Mouse (Mus musculus) neural tube, embryonic 13.5 days (tissue): ENCODE data around the gene Grb2. TPM values are rescaled to one million over a fixed set of nuclear protein-coding genes. Genes with fewer than 3 reads are reported as not detected.
A peak's percentile ranks its signal among the peaks of the same experiment; 100 is the strongest.
"Not testable (repeated sequence)": the region's sequence is repeated elsewhere in the genome, so short reads cannot be mapped to it uniquely, and the experiment has no call there.

Experiments used
- ATAC-seq: fragments of 200-750 bp; cut with Nextera tagmentation; 2 replicates; pipeline ENCODE4 v1.8.0; 2017; ENCODE audit warnings: low read depth, mild to moderate bottlenecking, moderate TSS enrichment, moderate library complexity
- H3K27ac ChIP-seq: fragments of 300-500 bp; sonication (generic); replicated peaks from 2 replicates; pipeline ENCODE4 v1.5.1; 2015; ENCODE audit warnings: moderate library complexity, mild to moderate bottlenecking, inconsistent platforms
- H3K27me3 ChIP-seq: fragments of 300-500 bp; sonication (generic); 2 replicates; pipeline ENCODE4 v1.6.1; 2015; ENCODE audit warnings: mild to moderate bottlenecking, inconsistent platforms
- H3K36me3 ChIP-seq: fragments of 300-500 bp; sonication (generic); 2 replicates; pipeline ENCODE4 v1.6.1; 2015; ENCODE audit warnings: mild to moderate bottlenecking, inconsistent platforms
- H3K4me1 ChIP-seq: fragments of 300-500 bp; sonication (generic); replicated peaks from 2 replicates; pipeline ENCODE4 v1.6.1; 2015; ENCODE audit warnings: inconsistent platforms
- H3K4me2 ChIP-seq: fragments of 300-500 bp; sonication (generic); 2 replicates; pipeline ENCODE4 v1.6.1; 2015; ENCODE audit warnings: inconsistent platforms, mild to moderate bottlenecking, moderate library complexity
- H3K4me3 ChIP-seq: fragments of 300-500 bp; sonication (generic); 2 replicates; pipeline ENCODE4 v1.5.1; 2015; ENCODE audit warnings: mild to moderate bottlenecking, inconsistent platforms
- H3K9ac ChIP-seq: fragments of 300-500 bp; sonication (generic); 2 replicates; pipeline ENCODE4 v1.6.1; 2015; ENCODE audit warnings: moderate library complexity, mild to moderate bottlenecking, inconsistent platforms
- H3K9me3 ChIP-seq: fragments of 300-500 bp; sonication (generic); 2 replicates; pipeline ENCODE4 v1.6.1; 2016; ENCODE audit warnings: inconsistent platforms
- WGBS: fragments of 180-500 bp; shearing (Covaris S2); methylation state at CpG from one replicate; pipeline ENCODE4 v1.1.7; 2015; 5-methylcytosine and 5-hydroxymethylcytosine counted together
- polyA plus RNA-seq: library from polyadenylated mRNA; unstranded; fragments of >200 nt; fragmentation: Nextera tagmentation; extraction: Ambion mirVana; gene quantifications from 2 replicates; pipeline ENCODE4 v1.2.1, GENCODE M21; 2015

Grb2 gene
- polyA plus RNA-seq, 1 experiment from 2014 or later: 189 TPM

- no peaks in the 10 kb centered on the region for H3K9me3 ChIP-seq
- 67% methylated on average over 2 of the region's 2 CpGs for WGBS
- ATAC-seq: no peak
- no peak overlapping the region for H3K27ac ChIP-seq
- H3K36me3 ChIP-seq: peaks cover 39% of the 10 kb centered on the region
- no peak overlapping the region for H3K4me3 ChIP-seq
- no peaks in the 10 kb centered on the region for H3K27me3 ChIP-seq
- H3K4me1 ChIP-seq: peaks cover 12% of the 10 kb centered on the region; the same call in 1 of the 2 replicates
- H3K4me2 ChIP-seq: no peak overlapping the region
- no peak overlapping the region for H3K9ac ChIP-seq
Observed at GRCm38 (mm10) chr11:115654128-115654527, 54.3 kb downstream of the Grb2 start.

GRCm38 (mm10) chr11:115653194-115653593 lies 55.2 kb downstream of the Grb2 start:
- no peak for ATAC-seq
- Histone ChIP-seq H3K27me3 (no peaks in the 10 kb centered on the region), H3K9me3 (no peaks in the 10 kb centered on the region), H3K36me3 (peaks cover 47% of the 10 kb centered on the region), H3K4me1 (peaks cover 12% of the 10 kb centered on the region; the same call in 1 of the 2 replicates), H3K4me2 (no peak overlapping the region), H3K4me3 (no peak overlapping the region), H3K27ac (peak overlapping the region; percentile 38; the same call in 1 of the 2 replicates), H3K9ac (no peak overlapping the region)
- 82% methylated on average over 3 of the region's 3 CpGs for WGBS

- peaks cover 12% of the 10 kb centered on the region; the same call in 1 of the 2 replicates for H3K4me1 ChIP-seq
- WGBS: 94% methylated on average over 3 of the region's 3 CpGs
- peaks cover 54% of the 10 kb centered on the region for H3K36me3 ChIP-seq
- H3K27me3 ChIP-seq: no peaks in the 10 kb centered on the region
- no peak overlapping the region for H3K27ac ChIP-seq
- no peaks in the 10 kb centered on the region for H3K9me3 ChIP-seq
- no peak for ATAC-seq
- H3K4me3 ChIP-seq: no peak overlapping the region
- no peak overlapping the region for H3K4me2 ChIP-seq
- H3K9ac ChIP-seq: no peak overlapping the region
Observed at GRCm38 (mm10) chr11:115651680-115652079, 56.7 kb downstream of the Grb2 start.

- Histone ChIP-seq H3K9ac (0 out of 2 replicates have a peak overlapping the region, but pooled peaks have one; percentile 0), H3K4me2 (no peak overlapping the region), H3K27ac (peak overlapping the region; percentile 3; the same call in 1 of the 2 replicates), H3K4me1 (peaks cover 12% of the 10 kb centered on the region; the same call in 1 of the 2 replicates), H3K36me3 (peaks cover 68% of the 10 kb centered on the region), H3K9me3 (no peaks in the 10 kb centered on the region), H3K27me3 (no peaks in the 10 kb centered on the region), H3K4me3 (no peak overlapping the region)
- no peak for ATAC-seq
- WGBS: 60% methylated on average over 10 of the region's 10 CpGs
Observed at GRCm38 (mm10) chr11:115649706-115650105, 58.7 kb downstream of the Grb2 start.

GRCm38 (mm10) chr11:115647459-115647858 lies 60.9 kb downstream of the Grb2 start:
- Histone ChIP-seq H3K9ac (no peak overlapping the region), H3K27me3 (no peaks in the 10 kb centered on the region), H3K36me3 (peaks cover 67% of the 10 kb centered on the region), H3K4me1 (peaks cover 4% of the 10 kb centered on the region; the same call in 1 of the 2 replicates), H3K4me2 (no peak overlapping the region), H3K9me3 (no peaks in the 10 kb centered on the region), H3K27ac (no peak overlapping the region), H3K4me3 (no peak overlapping the region)
- ATAC-seq: no peak
- 64% methylated on average over 6 of the region's 6 CpGs for WGBS

GRCm38 (mm10) chr11:115646439-115646838 lies 62.0 kb downstream of the Grb2 start:
- peaks cover 67% of the 10 kb centered on the region for H3K36me3 ChIP-seq
- no peak for ATAC-seq
- 92% methylated on average over 9 of the region's 9 CpGs for WGBS

GRCm38 (mm10) chr11:115645498-115645897 lies 62.9 kb downstream of the Grb2 start:
- not testable (repeated sequence) for H3K27ac ChIP-seq, H3K4me1 ChIP-seq, H3K27me3 ChIP-seq, H3K4me2 ChIP-seq, H3K9me3 ChIP-seq, H3K4me3 ChIP-seq, H3K9ac ChIP-seq, ATAC-seq
- 92% methylated on average over 14 of the region's 14 CpGs for WGBS
- peaks cover 62% of the 10 kb centered on the region for H3K36me3 ChIP-seq

More at GRCm38 (mm10) chr11:115646439-115646838, 62.0 kb downstream of the Grb2 start:
- Histone ChIP-seq H3K27ac (no peak overlapping the region), H3K9ac (no peak overlapping the region), H3K4me1 (peaks cover 4% of the 10 kb centered on the region; the same call in 1 of the 2 replicates), H3K4me2 (no peak overlapping the region), H3K27me3 (no peaks in the 10 kb centered on the region), H3K4me3 (no peak overlapping the region), H3K9me3 (no peaks in the 10 kb centered on the region)

- Histone ChIP-seq H3K36me3 (peaks cover 53% of the 10 kb centered on the region), H3K9me3 (no peaks in the 10 kb centered on the region), H3K4me3 (no peak overlapping the region), H3K4me1 (no peaks in the 10 kb centered on the region), H3K27ac (no peak overlapping the region), H3K9ac (no peak overlapping the region), H3K4me2 (no peak overlapping the region), H3K27me3 (no peaks in the 10 kb centered on the region)
- WGBS: 93% methylated on average over 13 of the region's 13 CpGs
- no peak for ATAC-seq
Observed at GRCm38 (mm10) chr11:115644308-115644707, 64.1 kb downstream of the Grb2 start.

- no peak overlapping the region for H3K9ac ChIP-seq
- H3K4me1 ChIP-seq: no peaks in the 10 kb centered on the region
- no peak overlapping the region for H3K4me3 ChIP-seq
- H3K9me3 ChIP-seq: no peaks in the 10 kb centered on the region
- H3K27ac ChIP-seq: no peak overlapping the region
- H3K4me2 ChIP-seq: no peak overlapping the region
- no peaks in the 10 kb centered on the region for H3K27me3 ChIP-seq
- 69% methylated on average over 10 of the region's 10 CpGs for WGBS
- ATAC-seq: no peak
- peaks cover 43% of the 10 kb centered on the region for H3K36me3 ChIP-seq
Observed at GRCm38 (mm10) chr11:115643265-115643664, 65.1 kb downstream of the Grb2 start.

- H3K27ac ChIP-seq: no peak overlapping the region
- no peak overlapping the region for H3K4me2 ChIP-seq
- no peaks in the 10 kb centered on the region for H3K9me3 ChIP-seq
- ATAC-seq: no peak
- H3K27me3 ChIP-seq: no peaks in the 10 kb centered on the region
- H3K4me3 ChIP-seq: no peak overlapping the region
- peaks cover 39% of the 10 kb centered on the region for H3K36me3 ChIP-seq
- H3K4me1 ChIP-seq: no peaks in the 10 kb centered on the region
- no peak overlapping the region for H3K9ac ChIP-seq
- WGBS: 92% methylated on average over 2 of the region's 2 CpGs
Observed at GRCm38 (mm10) chr11:115642705-115643104, 65.7 kb downstream of the Grb2 start.

GRCm38 (mm10) chr11:115641664-115642036 lies 66.7 kb downstream of the Grb2 start:
- H3K4me1 ChIP-seq: no peaks in the 10 kb centered on the region
- H3K4me2 ChIP-seq: no peak overlapping the region
- 87% methylated on average over 4 of the region's 4 CpGs for WGBS
- H3K9me3 ChIP-seq: no peaks in the 10 kb centered on the region
- H3K27me3 ChIP-seq: no peaks in the 10 kb centered on the region
- no peak overlapping the region for H3K4me3 ChIP-seq
- H3K27ac ChIP-seq: no peak overlapping the region
- no peak overlapping the region for H3K9ac ChIP-seq
- H3K36me3 ChIP-seq: peaks cover 35% of the 10 kb centered on the region
- ATAC-seq: no peak

GRCm38 (mm10) chr11:115640978-115641663 lies 67.3 kb downstream of the Grb2 start:
- no peak overlapping the region for H3K4me2 ChIP-seq
- no peak for ATAC-seq
- 56% methylated on average over 14 of the region's 14 CpGs for WGBS

More at GRCm38 (mm10) chr11:115640978-115641663, 67.3 kb downstream of the Grb2 start:
- Histone ChIP-seq H3K36me3 (peaks cover 31% of the 10 kb centered on the region), H3K9me3 (no peaks in the 10 kb centered on the region), H3K9ac (no peak overlapping the region), H3K27ac (no peak overlapping the region), H3K4me1 (no peaks in the 10 kb centered on the region), H3K27me3 (no peaks in the 10 kb centered on the region), H3K4me3 (no peak overlapping the region)
